ENCODE assay signal across 9 mouse cellular contexts in genomic region chr10:78470582-78471313, GRCm38 (mm10). TPM values are rescaled to one million over a fixed set of nuclear protein-coding genes. Genes with fewer than 3 reads are reported as not detected.
DNase-seq lines count a peak whose midpoint lies in the region; ATAC-seq lines count a peak whose summit lies in the region.
"Had no signal": no experiment of that assay in that cellular context is flagged by ENCODE, and none has a peak within 500 bp of the region (broad histone marks: within the 10 kb centered on the region; RNA-seq: fewer than 3 reads in every experiment).

No protein-coding gene starts in this region.

- H3K27me3 ChIP-seq in embryonic facial prominence, embryonic 14.5 days (replicated peaks; ENCODE audit: control insufficient read depth, insufficient read depth, low read length), result no peaks in the 10 kb centered on the region
- H3K27me3 ChIP-seq in intestine, embryonic 14.5 days (replicated peaks; ENCODE audit: control insufficient read depth, insufficient read depth, low read length), result no peaks in the 10 kb centered on the region
- H3K27me3 ChIP-seq in stomach, embryonic 14.5 days (ENCODE audit: control insufficient read depth, insufficient read depth, low read length), result no peaks in the 10 kb centered on the region

- intact Hi-C loops in heart, postnatal 36 days (cut with DNase I), result no loop called here

- DNase-seq in heart, adult 11 months, result peak; percentile 94
- DNase-seq in heart, postnatal 36 days, result no peak
- peak; percentile 95 for DNase-seq in 3T3-L1 (ENCODE audit: low read depth, low spot score)
- DNase-seq in embryonic facial prominence, embryonic 14.5 days (ENCODE audit: low spot score), result peak; percentile 66
- no peak for DNase-seq in intestine, embryonic 14.5 days (ENCODE audit: low spot score)
- no peak for DNase-seq in gastrocnemius, postnatal 4 days (ENCODE audit: low spot score in 2 of 2)
- DNase-seq in ovary, postnatal 14 days (ENCODE audit: low spot score), result no peak

- 0 out of 2 replicates have a peak overlapping the region, but pooled peaks have one; percentile 32 for H3K9ac ChIP-seq in embryonic facial prominence, embryonic 14.5 days (ENCODE audit: low read depth, low read length)
- no peak overlapping the region for H3K9ac ChIP-seq in intestine, embryonic 14.5 days (ENCODE audit: low read length)
- no peak overlapping the region for H3K9ac ChIP-seq in stomach, embryonic 14.5 days (replicated peaks; ENCODE audit: low read depth, low read length)

- 23% methylated on average over 14 of the region's 15 CpGs for WGBS in embryonic facial prominence, embryonic 14.5 days
- 63% methylated on average over 15 of the region's 15 CpGs for WGBS in intestine, embryonic 14.5 days
- WGBS in stomach, embryonic 14.5 days, result 47% methylated on average over 15 of the region's 15 CpGs

- no peaks in the 10 kb centered on the region for H3K9me3 ChIP-seq in embryonic facial prominence, embryonic 14.5 days (ENCODE audit: control insufficient read depth, low read length)
- H3K9me3 ChIP-seq in intestine, embryonic 14.5 days (ENCODE audit: control insufficient read depth, low read length), result no peaks in the 10 kb centered on the region
- H3K9me3 ChIP-seq in stomach, embryonic 14.5 days (ENCODE audit: control insufficient read depth, low read depth, low read length), result no peaks in the 10 kb centered on the region

- H3K4me3 ChIP-seq in embryonic facial prominence, embryonic 14.5 days (ENCODE audit: low read depth, low read length), result no peak overlapping the region
- no peak overlapping the region for H3K4me3 ChIP-seq in intestine, embryonic 14.5 days (ENCODE audit: low read depth, low read length)
- no peak overlapping the region for H3K4me3 ChIP-seq in stomach, embryonic 14.5 days (ENCODE audit: low read depth, low read length)

- H3K36me3 ChIP-seq in embryonic facial prominence, embryonic 14.5 days (ENCODE audit: control insufficient read depth, insufficient read depth, low read length), result no peaks in the 10 kb centered on the region
- H3K36me3 ChIP-seq in intestine, embryonic 14.5 days (ENCODE audit: control insufficient read depth, insufficient read depth, low read length), result no peaks in the 10 kb centered on the region
- no peaks in the 10 kb centered on the region for H3K36me3 ChIP-seq in stomach, embryonic 14.5 days (ENCODE audit: control insufficient read depth, insufficient read depth, low read length)

- H3K4me2 ChIP-seq in embryonic facial prominence, embryonic 14.5 days (ENCODE audit: low read depth, low read length), result peak overlapping the region; percentile 11; the same call in 1 of the 2 replicates
- H3K4me2 ChIP-seq in intestine, embryonic 14.5 days (ENCODE audit: low read length), result 0 out of 2 replicates have a peak overlapping the region, but pooled peaks have one; percentile 18
- no peak overlapping the region for H3K4me2 ChIP-seq in stomach, embryonic 14.5 days (replicated peaks; ENCODE audit: low read depth, low read length)

- peak; percentile 51 for ATAC-seq in embryonic facial prominence, embryonic 14.5 days (ENCODE audit: low read depth)
- ATAC-seq in intestine, embryonic 14.5 days (replicated peaks; ENCODE audit: low FRiP score, low TSS enrichment, low read depth), result no peak
- peak; percentile 35; the same call in 1 of the 2 replicates for ATAC-seq in stomach, embryonic 14.5 days (ENCODE audit: insufficient number of reproducible peaks, insufficient read depth, low FRiP score, low read depth)

- H3K4me1 ChIP-seq in embryonic facial prominence, embryonic 14.5 days (ENCODE audit: control insufficient read depth, insufficient read depth, low read length), result no peaks in the 10 kb centered on the region
- no peaks in the 10 kb centered on the region for H3K4me1 ChIP-seq in intestine, embryonic 14.5 days (replicated peaks; ENCODE audit: control insufficient read depth, insufficient read depth, low read length)
- H3K4me1 ChIP-seq in stomach, embryonic 14.5 days (ENCODE audit: control insufficient read depth, insufficient read depth, low read length), result no peaks in the 10 kb centered on the region

- H3K27ac ChIP-seq in embryonic facial prominence, embryonic 14.5 days (replicated peaks; ENCODE audit: low read depth, low read length), result no peak overlapping the region; the same call in 1 of the 2 replicates
- H3K27ac ChIP-seq in intestine, embryonic 14.5 days (ENCODE audit: low read depth), result no peak overlapping the region
- H3K27ac ChIP-seq in stomach, embryonic 14.5 days (ENCODE audit: low read length), result no peak overlapping the region

RNA-seq across cellular contexts. Expression of gene Pdxk, which starts 6.0 kb away (rescaled TPM):
- total RNA-seq in heart, postnatal 36 days (2021), result 10 to 100 TPM; 10.6 to 11.7 TPM
- 8.1 and 8.2 TPM in 2 replicates for polyA plus RNA-seq in embryonic facial prominence, embryonic 14.5 days (2014; fragmentation: Nextera tagmentation; extraction: Ambion mirVana)
- polyA plus RNA-seq in intestine, embryonic 14.5 days (2014; fragmentation: Nextera tagmentation; extraction: Ambion mirVana), result 10.2 and 12.0 TPM in 2 replicates
- polyA plus RNA-seq in stomach, embryonic 14.5 days (2014; fragmentation: Nextera tagmentation; extraction: Ambion mirVana), result 6.5 and 7.1 TPM in 2 replicates
- 1 to 10 TPM; 7.9 to 8.2 TPM for total RNA-seq in gastrocnemius, postnatal 4 days (2021)

RNA-seq across cellular contexts. Expression of gene Cstb, which starts 45.3 kb away (rescaled TPM):
- total RNA-seq in heart, postnatal 36 days (2021), result 10 to 100 TPM; 30.4 to 30.6 TPM
- polyA plus RNA-seq in embryonic facial prominence, embryonic 14.5 days (2014; fragmentation: Nextera tagmentation; extraction: Ambion mirVana), result 249 and 258 TPM in 2 replicates
- polyA plus RNA-seq in intestine, embryonic 14.5 days (2014; fragmentation: Nextera tagmentation; extraction: Ambion mirVana), result 258 and 265 TPM in 2 replicates
- 419 and 443 TPM in 2 replicates for polyA plus RNA-seq in stomach, embryonic 14.5 days (2014; fragmentation: Nextera tagmentation; extraction: Ambion mirVana)
- 10 to 100 TPM; 46.6 to 52.1 TPM for total RNA-seq in gastrocnemius, postnatal 4 days (2021)

RNA-seq across cellular contexts. Expression of gene Olfr1358, which starts 46.5 kb away (rescaled TPM):
- not detected for total RNA-seq in heart, postnatal 36 days (2021)
- not detected in 2 replicates for polyA plus RNA-seq in embryonic facial prominence, embryonic 14.5 days (2014; fragmentation: Nextera tagmentation; extraction: Ambion mirVana)
- not detected in 2 replicates for polyA plus RNA-seq in intestine, embryonic 14.5 days (2014; fragmentation: Nextera tagmentation; extraction: Ambion mirVana)
- polyA plus RNA-seq in stomach, embryonic 14.5 days (2014; fragmentation: Nextera tagmentation; extraction: Ambion mirVana), result not detected in 2 replicates
- not detected for total RNA-seq in gastrocnemius, postnatal 4 days (2021)
- total RNA-seq: ES-E14 had no signal

RNA-seq across cellular contexts. Expression of gene Rrp1, which starts 57.9 kb away (rescaled TPM):
- total RNA-seq in heart, postnatal 36 days (2021), result 10 to 100 TPM; 93.6 to 97.2 TPM
- polyA plus RNA-seq in embryonic facial prominence, embryonic 14.5 days (2014; fragmentation: Nextera tagmentation; extraction: Ambion mirVana), result 204 and 237 TPM in 2 replicates
- 238 and 249 TPM in 2 replicates for polyA plus RNA-seq in intestine, embryonic 14.5 days (2014; fragmentation: Nextera tagmentation; extraction: Ambion mirVana)
- polyA plus RNA-seq in stomach, embryonic 14.5 days (2014; fragmentation: Nextera tagmentation; extraction: Ambion mirVana), result 213 and 240 TPM in 2 replicates
- total RNA-seq in gastrocnemius, postnatal 4 days (2021), result 100 to 1,000 TPM; 113 to 119 TPM

Comparison
In these comparisons a context has a peak if more than half of its experiments do, and no peak if none do; other contexts are left out.
1. DNase-seq: peak in heart, adult 11 months (single experiment), 3T3-L1 (single experiment) and embryonic facial prominence, embryonic 14.5 days (single experiment); none in heart, postnatal 36 days (0 of 2), intestine, embryonic 14.5 days (single experiment), gastrocnemius, postnatal 4 days (0 of 2) and ovary, postnatal 14 days (single experiment).